ENCODE assay signal across 18 mouse cellular contexts in the genomic region with DNA sequence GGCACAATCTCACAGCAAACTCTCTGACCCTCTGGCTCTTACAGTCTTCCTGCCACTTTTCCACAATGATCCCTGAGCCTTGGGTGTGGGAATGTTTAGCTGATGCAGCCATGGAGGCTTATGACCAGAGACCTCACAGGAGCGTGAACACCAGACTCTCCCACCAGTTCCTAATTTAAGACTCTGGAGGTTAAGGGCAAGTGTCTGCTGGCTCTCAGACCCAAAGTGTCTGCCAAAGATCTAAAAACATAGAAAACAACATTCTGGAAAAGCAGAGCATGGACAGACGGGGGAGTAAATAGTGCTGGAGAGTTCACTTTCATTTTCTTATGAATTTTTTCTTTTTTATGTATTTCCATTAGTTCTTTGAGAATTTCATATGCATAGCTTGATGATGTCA.
A peak's percentile ranks its signal among the peaks of the same experiment; 100 is the strongest.
DNase-seq lines count a peak whose midpoint lies in the region; ATAC-seq lines count a peak whose summit lies in the region.
"Had no signal": no experiment of that assay in that cellular context is flagged by ENCODE, and none has a peak within 500 bp of the region (broad histone marks: within the 10 kb centered on the region; RNA-seq: fewer than 3 reads in every experiment).

No protein-coding gene starts in this region.

- H3K4me3 ChIP-seq in lung, embryonic 16.5 days (ENCODE audit: low read length): no peak overlapping the region
- H3K4me3 ChIP-seq in forebrain, embryonic 14.5 days (ENCODE audit: low read depth, low read length): no peak overlapping the region
- H3K4me3 ChIP-seq: erythroblast, embryonic 14.5 days; gastrocnemius, adult 2 months; midbrain, embryonic 13.5 days had no signal

- peak; percentile 87 for DNase-seq in heart, adult 11 months
- DNase-seq in heart, postnatal 4 days: no peak
- DNase-seq in lung, postnatal 25 days (ENCODE audit: low spot score): no peak
- DNase-seq in kidney, adult 8-10 months: peak; percentile 3 to 14
- DNase-seq in kidney, postnatal 4 days: peak; percentile 66 to 70
- no peak for DNase-seq in forebrain, embryonic 14.5 days (ENCODE audit: low spot score)
- DNase-seq in left cerebral cortex, postnatal 10 days (ENCODE audit: extremely low spot score in 1 of 2, low spot score in 2 of 2): no peak
- DNase-seq: adrenal gland, postnatal 10 days; cerebellum, adult 11-12 months; gastrocnemius, adult 2 months; thymus, adult 2 months had no signal

- no peak overlapping the region for H3K9ac ChIP-seq in lung, embryonic 16.5 days (ENCODE audit: low read length)
- no peak overlapping the region for H3K9ac ChIP-seq in forebrain, embryonic 14.5 days (ENCODE audit: low read length)
- H3K9ac ChIP-seq: liver, embryonic 14.5 days; midbrain, embryonic 13.5 days had no signal

- no peaks in the 10 kb centered on the region for H3K27me3 ChIP-seq in lung, embryonic 16.5 days (ENCODE audit: control insufficient read depth, insufficient read depth, low read depth, low read length)
- H3K27me3 ChIP-seq in forebrain, embryonic 14.5 days (replicated peaks; ENCODE audit: control insufficient read depth, insufficient read depth, low read length): no peaks in the 10 kb centered on the region
- H3K27me3 ChIP-seq: CH12.LX; midbrain, embryonic 13.5 days had no signal

- 0 out of 2 replicates have a peak, but pooled peaks have one; percentile 41 for ATAC-seq in lung, embryonic 16.5 days (ENCODE audit: low read depth)
- ATAC-seq in forebrain, embryonic 14.5 days: no peak
- ATAC-seq: forebrain, embryonic 16.5 days; hindbrain, postnatal 0 days; midbrain, embryonic 13.5 days had no signal

- H3K27ac ChIP-seq in lung, embryonic 16.5 days (ENCODE audit: low read length): no peak overlapping the region
- no peak overlapping the region for H3K27ac ChIP-seq in forebrain, embryonic 14.5 days (ENCODE audit: low read depth, low read length)
- H3K27ac ChIP-seq: gastrocnemius, adult 2 months; hindbrain, postnatal 0 days; liver, embryonic 14.5 days; midbrain, embryonic 13.5 days had no signal

- WGBS in lung, embryonic 16.5 days: 67% methylated on average over 2 of the region's 2 CpGs
- WGBS in forebrain, embryonic 14.5 days: 94% methylated on average over 2 of the region's 2 CpGs

- peaks cover 5% of the 10 kb centered on the region for H3K9me3 ChIP-seq in lung, embryonic 16.5 days (ENCODE audit: control insufficient read depth, low read length)
- no peaks in the 10 kb centered on the region for H3K9me3 ChIP-seq in forebrain, embryonic 14.5 days (replicated peaks; ENCODE audit: control insufficient read depth, low read length)
- H3K9me3 ChIP-seq: midbrain, embryonic 13.5 days had no signal

- 0 out of 2 replicates have a peak, but pooled peaks cover 2% of the 10 kb centered on the region for H3K4me1 ChIP-seq in lung, embryonic 16.5 days (replicated peaks; ENCODE audit: control insufficient read depth, insufficient read depth, low read length)
- no peaks in the 10 kb centered on the region for H3K4me1 ChIP-seq in forebrain, embryonic 14.5 days (ENCODE audit: control insufficient read depth, insufficient read depth, low read length)
- H3K4me1 ChIP-seq: midbrain, embryonic 13.5 days had no signal

- intact Hi-C loops in left cerebral cortex, postnatal 10 days (cut with DNase I): no loop called here

- no peak overlapping the region for H3K4me2 ChIP-seq in lung, embryonic 16.5 days (ENCODE audit: low read depth, low read length)
- no peak overlapping the region for H3K4me2 ChIP-seq in forebrain, embryonic 14.5 days (ENCODE audit: low read length)
- H3K4me2 ChIP-seq: midbrain, embryonic 13.5 days had no signal

- H3K36me3 ChIP-seq in lung, embryonic 16.5 days (ENCODE audit: control insufficient read depth, insufficient read depth, low read length): no peaks in the 10 kb centered on the region
- H3K36me3 ChIP-seq in forebrain, embryonic 14.5 days (ENCODE audit: control insufficient read depth, insufficient read depth, low read length): no peaks in the 10 kb centered on the region
- H3K36me3 ChIP-seq: midbrain, embryonic 13.5 days had no signal

Comparison
In these comparisons a context has a peak if more than half of its experiments do, and no peak if none do; other contexts are left out.
1. DNase-seq: peak in heart, adult 11 months (single experiment), kidney, adult 8-10 months (2 of 2) and kidney, postnatal 4 days (2 of 2); none in heart, postnatal 4 days (single experiment), lung, postnatal 25 days (single experiment), forebrain, embryonic 14.5 days (single experiment) and left cerebral cortex, postnatal 10 days (0 of 2).